Mouse (Mus musculus) cerebellum, adult 2 months (tissue): ENCODE measurements around the gene Clk2. TPM values are rescaled to one million over a fixed set of nuclear protein-coding genes. Genes with fewer than 3 reads are reported as not detected.
A peak's percentile ranks its signal among the peaks of the same experiment; 100 is the strongest.

Experiments
- DNase-seq, 2 experiments: peaks; one replicate each; pipeline ENCODE4 v3.0.0; 2021
- H3K27ac ChIP-seq: fragments of 200-500 bp; 2 replicates; pipeline ENCODE4 v1.5.1; 2012; ENCODE audit warnings: low read length, control low read depth, inconsistent platforms; ENCODE audit not compliant: insufficient read depth
- H3K27me3 ChIP-seq: fragments of 200-500 bp; 2 replicates; pipeline ENCODE4 v1.6.1; 2012; ENCODE audit warnings: inconsistent platforms, mild to moderate bottlenecking, low read length, moderate library complexity; ENCODE audit not compliant: control insufficient read depth, insufficient read depth
- H3K4me1 ChIP-seq: fragments of 200-500 bp; 2 replicates; pipeline ENCODE4 v1.6.1; 2011; ENCODE audit warnings: low read length; ENCODE audit not compliant: control insufficient read depth, insufficient read depth
- H3K4me3 ChIP-seq: fragments of 200-500 bp; replicated peaks from 2 replicates; pipeline ENCODE3; 2011; ENCODE audit warnings: mild to moderate bottlenecking, low read depth, low read length, control low read depth; ENCODE audit not compliant: insufficient read depth
- CTCF ChIP-seq: fragments of 200-500 bp; IDR thresholded peaks from 2 replicates; pipeline ENCODE4 v1.5.1; 2011; ENCODE audit warnings: low read depth, mild to moderate bottlenecking, control low read depth, low read length, moderate library complexity, borderline replicate concordance; ENCODE audit not compliant: insufficient read depth
- POLR2A ChIP-seq: fragments of 200-500 bp; IDR thresholded peaks from 2 replicates; pipeline ENCODE4 v1.6.1; 2011; ENCODE audit warnings: low read length, control low read depth, borderline replicate concordance; ENCODE audit not compliant: insufficient read depth
- WGBS: fragments of 180-500 bp; shearing (Covaris S2); methylation state at CpG from one replicate; pipeline ENCODE4 v1.1.7; 2018; 5-methylcytosine and 5-hydroxymethylcytosine counted together
- polyA plus RNA-seq: library from polyadenylated mRNA; depleted of rRNA; stranded (reverse); fragments of >200 nt; gene quantifications from 2 replicates; pipeline ENCODE4 v1.2.3, GENCODE M21; 2012; rRNA removed

The Clk2 gene
- polyA plus RNA-seq, 1 experiment, result 75.5 TPM

DNA sequence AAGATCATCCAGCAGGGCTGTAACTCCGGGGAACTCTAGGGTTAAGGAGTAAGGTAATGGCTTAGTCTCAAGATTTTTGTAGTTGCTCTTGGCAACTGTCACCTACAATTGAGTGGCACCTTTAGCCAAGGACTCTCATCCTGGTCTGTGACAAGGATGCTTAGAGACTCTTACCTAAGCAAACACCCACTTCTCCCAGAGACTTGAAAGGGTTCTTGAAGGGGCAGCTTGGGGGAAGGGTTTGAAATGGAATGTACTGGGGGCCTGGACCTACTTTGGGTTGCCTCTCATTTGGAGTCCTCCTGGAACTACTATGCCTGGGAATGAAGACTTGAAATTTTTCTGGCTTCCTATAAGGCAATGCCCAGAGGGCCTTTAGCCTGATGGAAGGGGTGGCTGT is 53.7 kb downstream of the Clk2 start:
- H3K4me1 ChIP-seq, result 0 out of 2 replicates have a peak, but pooled peaks cover 2% of the 10 kb centered on the region
- no peaks in the 10 kb centered on the region for H3K27me3 ChIP-seq
- TF ChIP-seq CTCF (no peak), POLR2A (no peak)
- no peak overlapping the region for H3K27ac ChIP-seq
- no peak overlapping the region for H3K4me3 ChIP-seq
- no peak for DNase-seq
- WGBS, result 63% methylated on average over 1 of the region's 1 CpGs

- no peak for DNase-seq
- Histone ChIP-seq H3K4me3 (no peak overlapping the region), H3K27ac (no peak overlapping the region), H3K27me3 (no peaks in the 10 kb centered on the region), H3K4me1 (0 out of 2 replicates have a peak, but pooled peaks cover 2% of the 10 kb centered on the region)
- TF ChIP-seq CTCF, result no peak
- TF ChIP-seq POLR2A, result no peak
- 46% methylated on average over 8 of the region's 8 CpGs for WGBS
Measured at GRCm38 (mm10) chr3:89219546-89219945, 55.0 kb downstream of the Clk2 start.

- WGBS, result 48% methylated on average over 5 of the region's 5 CpGs
- Histone ChIP-seq H3K4me1 (no peaks in the 10 kb centered on the region), H3K4me3 (no peak overlapping the region), H3K27ac (no peak overlapping the region), H3K27me3 (no peaks in the 10 kb centered on the region)
- no peak for DNase-seq
- TF ChIP-seq CTCF (no peak), POLR2A (no peak)
Measured at GRCm38 (mm10) chr3:89221167-89221566, 56.6 kb downstream of the Clk2 start.

GRCm38 (mm10) chr3:89224796-89225195 is 60.2 kb downstream of the Clk2 start:
- Histone ChIP-seq H3K4me3 (no peak overlapping the region), H3K27ac (no peak overlapping the region), H3K4me1 (no peaks in the 10 kb centered on the region), H3K27me3 (no peaks in the 10 kb centered on the region)
- WGBS, result 52% methylated on average over 11 of the region's 11 CpGs
- DNase-seq, result no peak
- TF ChIP-seq POLR2A (no peak), CTCF (no peak)

DNA sequence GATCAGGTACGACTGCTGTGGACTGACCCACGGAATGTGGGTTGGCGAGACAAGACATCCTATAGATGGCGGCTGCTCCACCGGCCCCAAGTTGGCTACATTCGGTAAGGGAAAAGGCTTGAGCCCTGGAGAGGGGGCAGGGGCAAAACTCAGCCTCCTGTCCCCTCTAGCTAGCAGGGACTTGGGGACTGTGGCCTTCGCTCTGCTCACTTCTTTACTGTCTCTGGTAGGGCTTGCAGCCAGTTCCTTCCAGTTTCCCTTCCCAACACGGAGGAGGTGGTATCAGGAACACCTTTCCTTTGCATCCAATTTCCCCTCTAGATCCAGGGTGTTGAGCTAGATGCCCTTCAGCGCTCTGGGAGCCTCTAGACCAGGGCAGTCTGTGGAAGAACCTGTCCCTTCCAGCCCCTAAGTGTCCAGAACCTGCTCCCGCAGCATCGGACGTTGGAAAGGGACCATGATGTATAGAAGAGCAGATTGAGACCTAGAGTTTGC is 60.8 kb downstream of the Clk2 start:
- WGBS, result 46% methylated on average over 12 of the region's 12 CpGs
- no peaks in the 10 kb centered on the region for H3K4me1 ChIP-seq

GRCm38 (mm10) chr3:89225918-89226317 is 61.3 kb downstream of the Clk2 start:
- Histone ChIP-seq H3K4me3 (no peak overlapping the region), H3K27me3 (no peaks in the 10 kb centered on the region), H3K27ac (no peak overlapping the region; the same call in 1 of the 2 replicates), H3K4me1 (no peaks in the 10 kb centered on the region)
- 66% methylated on average over 4 of the region's 4 CpGs for WGBS
- TF ChIP-seq CTCF, result no peak
- TF ChIP-seq POLR2A, result no peak
- peak in 1 of 2 experiments; percentile 31 for DNase-seq

More for the DNA sequence above, 60.8 kb downstream of the Clk2 start:
- Histone ChIP-seq H3K27ac (no peak overlapping the region; the same call in 1 of the 2 replicates), H3K4me3 (no peak overlapping the region), H3K27me3 (no peaks in the 10 kb centered on the region)
- no peak for DNase-seq
- TF ChIP-seq CTCF (no peak), POLR2A (no peak)

GRCm38 (mm10) chr3:89226361-89226760 is 61.8 kb downstream of the Clk2 start:
- no peaks in the 10 kb centered on the region for H3K4me1 ChIP-seq
- WGBS, result 47% methylated on average over 11 of the region's 11 CpGs
- peak overlapping the region; percentile 7 for H3K4me3 ChIP-seq
- no peak for DNase-seq
- 0 out of 2 replicates have a peak overlapping the region, but pooled peaks have one; percentile 19 for H3K27ac ChIP-seq
- TF ChIP-seq CTCF, result no peak
- no peak for TF ChIP-seq POLR2A
- H3K27me3 ChIP-seq, result no peaks in the 10 kb centered on the region

Other genes starting within 250 kb of the Clk2 start
- gene Ash1l, start 214.2 kb upstream of the Clk2 start, polyA plus RNA-seq, result 32.2 and 32.7 TPM in 2 replicates
- gene Dap3, start 213.6 kb upstream of the Clk2 start, polyA plus RNA-seq, result 125 and 131 TPM in 2 replicates
- gene Rusc1, start 71.5 kb upstream of the Clk2 start, polyA plus RNA-seq, result 164 and 169 TPM in 2 replicates
- gene Gm43738, start 63.7 kb upstream of the Clk2 start, polyA plus RNA-seq, result 0.03 TPM in 1 of 2 replicates, not detected in the other
- gene Fdps, start 62.8 kb upstream of the Clk2 start, polyA plus RNA-seq, result 107 and 113 TPM in 2 replicates
- 0.03 and 0.07 TPM in 2 replicates for gene Pklr, start 28.7 kb upstream of the Clk2 start, polyA plus RNA-seq
- 13.0 and 14.6 TPM in 2 replicates for gene Hcn3, start 4.6 kb upstream of the Clk2 start, polyA plus RNA-seq
- 109 and 121 TPM in 2 replicates for gene Scamp3, start 12.7 kb downstream of the Clk2 start, polyA plus RNA-seq
- gene Fam189b, start 18.3 kb downstream of the Clk2 start, polyA plus RNA-seq, result 86.8 and 97.7 TPM in 2 replicates
- 69.2 and 69.8 TPM in 2 replicates for gene Gba, start 38.1 kb downstream of the Clk2 start, polyA plus RNA-seq
- gene Thbs3, start 50.4 kb downstream of the Clk2 start, polyA plus RNA-seq, result 23.8 and 24.2 TPM in 2 replicates
- gene Mtx1, start 62.3 kb downstream of the Clk2 start, polyA plus RNA-seq, result 153 and 167 TPM in 2 replicates
- gene Muc1, start 64.3 kb downstream of the Clk2 start, polyA plus RNA-seq, result 0.55 and 0.69 TPM in 2 replicates
- 80.4 and 82.9 TPM in 2 replicates for gene Krtcap2, start 81.2 kb downstream of the Clk2 start, polyA plus RNA-seq
- 49.8 and 58.5 TPM in 2 replicates for gene Trim46, start 81.5 kb downstream of the Clk2 start, polyA plus RNA-seq
- gene Dpm3, start 94.6 kb downstream of the Clk2 start, polyA plus RNA-seq, result 212 and 218 TPM in 2 replicates
- gene Slc50a1, start 105.8 kb downstream of the Clk2 start, polyA plus RNA-seq, result 122 and 127 TPM in 2 replicates
- 14.2 and 14.7 TPM in 2 replicates for gene Efna1, start 116.3 kb downstream of the Clk2 start, polyA plus RNA-seq
- gene Efna3, start 158.2 kb downstream of the Clk2 start, polyA plus RNA-seq, result 31.9 and 37.0 TPM in 2 replicates
- 0.36 and 0.64 TPM in 2 replicates for gene Efna4, start 173.2 kb downstream of the Clk2 start, polyA plus RNA-seq
- gene Adam15, start 185.2 kb downstream of the Clk2 start, polyA plus RNA-seq, result 142 and 147 TPM in 2 replicates
- 0.32 and 0.36 TPM in 2 replicates for gene Dcst2, start 197.2 kb downstream of the Clk2 start, polyA plus RNA-seq
- gene Dcst1, start 200.5 kb downstream of the Clk2 start, polyA plus RNA-seq, result 0.10 and 0.27 TPM in 2 replicates
- 41.3 and 43.3 TPM in 2 replicates for gene Zbtb7b, start 230.0 kb downstream of the Clk2 start, polyA plus RNA-seq
- gene Lenep, start 238.0 kb downstream of the Clk2 start, polyA plus RNA-seq, result 4.0 and 6.7 TPM in 2 replicates
- gene Flad1, start 247.1 kb downstream of the Clk2 start, polyA plus RNA-seq, result 50.1 and 54.0 TPM in 2 replicates